Mouse (Mus musculus) intestine, embryonic 16.5 days (tissue): ENCODE results near the gene Necab3. TPM values are rescaled to one million over a fixed set of nuclear protein-coding genes. Genes with fewer than 3 reads are reported as not detected.

Experiments used
- ATAC-seq: fragments of 200-750 bp; cut with Nextera tagmentation; 2 replicates; pipeline ENCODE4 v1.8.0; 2017; ENCODE audit warnings: moderate TSS enrichment, moderate library complexity
- H3K27ac ChIP-seq: fragments of 300-500 bp; sonication (generic); 2 replicates; pipeline ENCODE4 v1.5.1; 2014; ENCODE audit warnings: mild to moderate bottlenecking, low read length
- H3K27me3 ChIP-seq: fragments of 300-500 bp; sonication (generic); replicated peaks from 2 replicates; pipeline ENCODE4 v1.6.1; 2014; ENCODE audit warnings: low read length, control low read depth, mixed read lengths; ENCODE audit not compliant: control insufficient read depth, insufficient read depth
- H3K36me3 ChIP-seq: fragments of 300-500 bp; sonication (generic); 2 replicates; pipeline ENCODE4 v1.6.1; 2014; ENCODE audit warnings: low read length, control low read depth; ENCODE audit not compliant: control insufficient read depth, insufficient read depth
- H3K4me1 ChIP-seq: fragments of 300-500 bp; sonication (generic); 2 replicates; pipeline ENCODE4 v1.6.1; 2014; ENCODE audit warnings: low read length, control low read depth, mixed read lengths; ENCODE audit not compliant: control insufficient read depth, insufficient read depth
- H3K4me2 ChIP-seq: fragments of 300-500 bp; sonication (generic); 2 replicates; pipeline ENCODE4 v1.6.1; 2014; ENCODE audit warnings: low read depth, low read length, control low read depth
- H3K4me3 ChIP-seq: fragments of 300-500 bp; sonication (generic); 2 replicates; pipeline ENCODE4 v1.5.1; 2014; ENCODE audit warnings: mild to moderate bottlenecking, low read length
- H3K9ac ChIP-seq: fragments of 300-500 bp; sonication (generic); 2 replicates; pipeline ENCODE4 v1.6.1; 2014; ENCODE audit warnings: low read depth, low read length
- H3K9me3 ChIP-seq: fragments of 300-500 bp; sonication (generic); 2 replicates; pipeline ENCODE4 v1.6.1; 2016; ENCODE audit warnings: low read length, control low read depth; ENCODE audit not compliant: control insufficient read depth
- WGBS: fragments of 180-500 bp; shearing (Covaris S2); extraction: QIAGEN DNeasy Blood & Tissue Kit; methylation state at CpG from one replicate; pipeline ENCODE4 v1.1.7; 2014; 5-methylcytosine and 5-hydroxymethylcytosine counted together
- polyA plus RNA-seq: library from polyadenylated mRNA; unstranded; fragments of >200 nt; fragmentation: Nextera tagmentation; extraction: Ambion mirVana; gene quantifications from 2 replicates; pipeline ENCODE4 v1.2.1, GENCODE M21; 2015

The Necab3 gene
- polyA plus RNA-seq, 1 experiment from 2014 or later = 1.6 TPM

GRCm38 (mm10) chr2:154568329-154569070 lies 9.8 kb upstream of the Necab3 start:
- no peaks in the 10 kb centered on the region for H3K9me3 ChIP-seq
- H3K9ac ChIP-seq = peak overlapping the region; percentile 76
- H3K36me3 ChIP-seq = 0 out of 2 replicates have a peak, but pooled peaks cover 2% of the 10 kb centered on the region
- peaks cover 31% of the 10 kb centered on the region for H3K4me1 ChIP-seq
- no peaks in the 10 kb centered on the region for H3K27me3 ChIP-seq
- peak; percentile 36 for ATAC-seq
- H3K4me2 ChIP-seq = peak overlapping the region; percentile 72
- peak overlapping the region; percentile 76 for H3K27ac ChIP-seq
- WGBS = 18% methylated on average over 10 of the region's 10 CpGs
- H3K4me3 ChIP-seq = peak overlapping the region; percentile 77

- peaks cover 31% of the 10 kb centered on the region for H3K4me1 ChIP-seq
- H3K36me3 ChIP-seq = 0 out of 2 replicates have a peak, but pooled peaks cover 2% of the 10 kb centered on the region
- no peaks in the 10 kb centered on the region for H3K27me3 ChIP-seq
- 64% methylated on average over 2 of the region's 2 CpGs for WGBS
- peak overlapping the region; percentile 72 for H3K4me2 ChIP-seq
- H3K4me3 ChIP-seq = peak overlapping the region; percentile 77
- peak overlapping the region; percentile 41; the same call in 1 of the 2 replicates for H3K9ac ChIP-seq
- ATAC-seq = no peak
- no peaks in the 10 kb centered on the region for H3K9me3 ChIP-seq
- peak overlapping the region; percentile 76 for H3K27ac ChIP-seq
These were observed 9.1 kb upstream of the Necab3 start for GRCm38 (mm10) chr2:154567766-154568165.

- 0 out of 2 replicates have a peak overlapping the region, but pooled peaks have one; percentile 44 for H3K9ac ChIP-seq
- ATAC-seq = no peak
- no peak overlapping the region for H3K27ac ChIP-seq
- H3K9me3 ChIP-seq = no peaks in the 10 kb centered on the region
- H3K36me3 ChIP-seq = peaks cover 4% of the 10 kb centered on the region; the same call in 1 of the 2 replicates
- H3K27me3 ChIP-seq = no peaks in the 10 kb centered on the region
- no peak overlapping the region for H3K4me3 ChIP-seq
- H3K4me2 ChIP-seq = no peak overlapping the region
- H3K4me1 ChIP-seq = peaks cover 29% of the 10 kb centered on the region
- WGBS = 39% methylated on average over 8 of the region's 8 CpGs
These were observed 8.0 kb upstream of the Necab3 start for GRCm38 (mm10) chr2:154566641-154567040.

- peaks cover 4% of the 10 kb centered on the region; the same call in 1 of the 2 replicates for H3K36me3 ChIP-seq
- H3K27ac ChIP-seq = no peak overlapping the region
- no peak for ATAC-seq
- no peaks in the 10 kb centered on the region for H3K9me3 ChIP-seq
- H3K4me1 ChIP-seq = peaks cover 23% of the 10 kb centered on the region
- WGBS = 71% methylated on average over 3 of the region's 3 CpGs
- H3K4me3 ChIP-seq = no peak overlapping the region
- H3K9ac ChIP-seq = no peak overlapping the region
- no peak overlapping the region for H3K4me2 ChIP-seq
- no peaks in the 10 kb centered on the region for H3K27me3 ChIP-seq
These were observed 6.9 kb upstream of the Necab3 start for GRCm38 (mm10) chr2:154565562-154565961.

GRCm38 (mm10) chr2:154563612-154564170 lies 5.0 kb upstream of the Necab3 start:
- Histone ChIP-seq H3K4me3 (no peak overlapping the region), H3K9ac (no peak overlapping the region), H3K27me3 (no peaks in the 10 kb centered on the region), H3K9me3 (no peaks in the 10 kb centered on the region), H3K4me1 (peaks cover 19% of the 10 kb centered on the region), H3K36me3 (peaks cover 4% of the 10 kb centered on the region; the same call in 1 of the 2 replicates), H3K4me2 (no peak overlapping the region), H3K27ac (no peak overlapping the region)
- no peak for ATAC-seq
- 88% methylated on average over 22 of the region's 22 CpGs for WGBS

GRCm38 (mm10) chr2:154557184-154557832 lies 1.4 kb downstream of the Necab3 start:
- Histone ChIP-seq H3K36me3 (peaks cover 2% of the 10 kb centered on the region; the same call in 1 of the 2 replicates), H3K4me2 (no peak overlapping the region), H3K9me3 (no peaks in the 10 kb centered on the region), H3K4me1 (peaks cover 7% of the 10 kb centered on the region; the same call in 1 of the 2 replicates), H3K9ac (no peak overlapping the region), H3K27me3 (no peaks in the 10 kb centered on the region), H3K4me3 (no peak overlapping the region), H3K27ac (no peak overlapping the region)
- 52% methylated on average over 5 of the region's 5 CpGs for WGBS
- no peak; the same call in 1 of the 2 replicates for ATAC-seq

GRCm38 (mm10) chr2:154555235-154555634 lies 3.5 kb downstream of the Necab3 start:
- 90% methylated on average over 6 of the region's 6 CpGs for WGBS
- Histone ChIP-seq H3K9me3 (no peaks in the 10 kb centered on the region), H3K9ac (no peak overlapping the region), H3K36me3 (no peaks in the 10 kb centered on the region), H3K4me2 (no peak overlapping the region), H3K27me3 (peaks cover 6% of the 10 kb centered on the region), H3K4me3 (no peak overlapping the region), H3K27ac (no peak overlapping the region), H3K4me1 (peaks cover 9% of the 10 kb centered on the region; the same call in 1 of the 2 replicates)
- ATAC-seq = no peak

GRCm38 (mm10) chr2:154552424-154552907 lies 6.2 kb downstream of the Necab3 start:
- 26% methylated on average over 27 of the region's 27 CpGs for WGBS

GRCm38 (mm10) chr2:154551927-154552326 lies 6.8 kb downstream of the Necab3 start:
- Histone ChIP-seq H3K9ac (no peak overlapping the region), H3K27me3 (peaks cover 11% of the 10 kb centered on the region), H3K36me3 (no peaks in the 10 kb centered on the region), H3K4me2 (peak overlapping the region; percentile 28; the same call in 1 of the 2 replicates), H3K4me3 (no peak overlapping the region), H3K4me1 (peaks cover 13% of the 10 kb centered on the region), H3K27ac (no peak overlapping the region), H3K9me3 (no peaks in the 10 kb centered on the region)
- ATAC-seq = peak; percentile 22; the same call in 1 of the 2 replicates
- 35% methylated on average over 21 of the region's 21 CpGs for WGBS

More at GRCm38 (mm10) chr2:154552424-154552907, 6.2 kb downstream of the Necab3 start:
- Histone ChIP-seq H3K4me3 (peak overlapping the region; percentile 2; the same call in 1 of the 2 replicates), H3K4me1 (peaks cover 13% of the 10 kb centered on the region), H3K9ac (no peak overlapping the region), H3K4me2 (peak overlapping the region; percentile 28), H3K9me3 (no peaks in the 10 kb centered on the region), H3K27ac (no peak overlapping the region), H3K36me3 (no peaks in the 10 kb centered on the region), H3K27me3 (peaks cover 11% of the 10 kb centered on the region)
- ATAC-seq = peak; percentile 35
